Mouse (Mus musculus) layer of hippocampus, postnatal 10 days (tissue): ENCODE measurements around the gene Gm17361. TPM values are rescaled to one million over a fixed set of nuclear protein-coding genes. Genes with fewer than 3 reads are reported as not detected.
"Not testable (repeated sequence)": the region's sequence is repeated elsewhere in the genome, so short reads cannot be mapped to it uniquely, and the experiment has no call there.

Experiments used
- DNase-seq, 2 experiments: peaks; one replicate each; pipeline ENCODE4 v3.0.0; 2021; ENCODE audit warnings: low spot score in 2 of 2
- long read RNA-seq: library from polyadenylated mRNA; stranded (forward); transcript quantifications from one replicate; pipeline ENCODE4 v2.0.0, GENCODE M21; 2023
- total RNA-seq, 2 experiments: library from RNA; stranded (reverse); gene quantifications; 2 replicates each; pipeline ENCODE4 v1.2.3; 2021

The Gm17361 gene
- not detected for total RNA-seq
- long read RNA-seq: 0 reads

DNA sequence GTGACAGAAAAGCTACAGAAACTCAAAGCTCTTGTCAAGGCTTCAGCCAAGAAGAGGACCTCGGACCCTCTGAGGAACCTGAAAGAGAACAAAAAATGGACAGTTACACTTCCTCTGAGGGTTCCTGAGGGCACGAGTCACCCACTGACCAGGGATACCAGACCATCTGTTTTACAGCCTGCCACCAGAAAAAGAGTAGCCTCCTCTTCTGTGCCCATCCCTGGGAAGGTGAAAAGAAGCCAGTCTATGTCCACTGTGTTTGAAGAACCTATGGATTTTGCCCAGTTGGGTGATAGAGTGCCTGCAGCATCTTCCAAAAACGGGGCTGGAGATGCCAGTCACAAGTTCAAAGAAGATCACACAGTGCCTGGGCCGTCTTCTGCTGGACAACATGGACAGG lies at the start of gene Gm17361:
Gm17361 (plus strand) TSS at position 301 of the 400 bp plus-strand sequence.
- not testable (repeated sequence) for DNase-seq
